Comparison of ENCODE assay signal across 9 mouse cellular contexts in the genomic region with DNA sequence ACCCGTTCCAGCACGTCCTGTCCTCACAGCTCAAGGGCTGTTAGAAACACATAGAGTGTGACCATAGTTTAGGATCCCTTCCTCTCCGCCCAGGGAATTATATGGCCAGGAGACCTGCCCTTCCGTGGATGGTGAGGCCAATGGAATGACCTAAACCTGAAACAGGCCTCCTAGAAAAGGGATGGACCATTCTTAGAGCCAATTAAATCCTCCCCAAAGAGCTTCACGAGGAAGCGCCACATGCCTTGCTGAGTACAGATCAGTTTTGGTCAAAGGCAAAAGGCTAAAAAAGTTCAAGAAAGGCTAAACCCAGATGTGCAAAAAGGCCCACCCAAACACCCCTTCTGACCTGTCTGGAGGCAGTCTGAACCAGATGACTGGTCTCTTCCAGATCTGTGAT. TPM values are rescaled to one million over a fixed set of nuclear protein-coding genes. Genes with fewer than 3 reads are reported as not detected.
DNase-seq lines count a peak whose midpoint lies in the region; ATAC-seq and TF ChIP-seq lines count a peak whose summit lies in the region.
"Had no signal": no experiment of that assay in that cellular context is flagged by ENCODE, and none has a peak within 500 bp of the region (broad histone marks: within the 10 kb centered on the region; RNA-seq: fewer than 3 reads in every experiment).

No protein-coding gene starts in this region.

- ATAC-seq in hindbrain, embryonic 15.5 days (ENCODE audit: low FRiP score, low read depth) = no peak
- ATAC-seq in midbrain, embryonic 13.5 days = no peak

- WGBS in embryonic facial prominence, embryonic 10.5 days = 17% methylated on average over 6 of the region's 6 CpGs
- WGBS in hindbrain, embryonic 15.5 days = 25% methylated on average over 6 of the region's 6 CpGs
- 17% methylated on average over 6 of the region's 6 CpGs for WGBS in midbrain, embryonic 13.5 days
- WGBS in cerebellum, adult 2 months = 43% methylated on average over 6 of the region's 6 CpGs

- DNase-seq in gastrocnemius, postnatal 14 days = peak; percentile 3
- no peak for DNase-seq in gastrocnemius, adult 8-10 months (ENCODE audit: low spot score in 2 of 2)
- no peak for DNase-seq in embryonic facial prominence, embryonic 10.5 days (ENCODE audit: low spot score)
- no peak for DNase-seq in right cerebral cortex, adult 2 months (ENCODE audit: low spot score in 2 of 2)
- DNase-seq in layer of hippocampus, postnatal 10 days (ENCODE audit: low spot score in 2 of 2) = no peak
- no peak for DNase-seq in cerebellum, adult 2 months

- H3K27ac ChIP-seq in embryonic facial prominence, embryonic 10.5 days (replicated peaks) = no peak overlapping the region
- H3K27ac ChIP-seq in hindbrain, embryonic 15.5 days (replicated peaks) = no peak overlapping the region
- H3K27ac ChIP-seq in midbrain, embryonic 13.5 days = no peak overlapping the region
- no peak overlapping the region for H3K27ac ChIP-seq in cerebellum, adult 2 months (ENCODE audit: insufficient read depth, low read length)

- no peaks in the 10 kb centered on the region for H3K9me3 ChIP-seq in embryonic facial prominence, embryonic 10.5 days
- no peaks in the 10 kb centered on the region for H3K9me3 ChIP-seq in hindbrain, embryonic 15.5 days
- no peaks in the 10 kb centered on the region for H3K9me3 ChIP-seq in midbrain, embryonic 13.5 days

- H3K4me1 ChIP-seq in embryonic facial prominence, embryonic 10.5 days = peaks cover 25% of the 10 kb centered on the region
- H3K4me1 ChIP-seq in hindbrain, embryonic 15.5 days (replicated peaks) = peaks cover 23% of the 10 kb centered on the region
- peaks cover 26% of the 10 kb centered on the region for H3K4me1 ChIP-seq in midbrain, embryonic 13.5 days (replicated peaks)
- peaks cover 10% of the 10 kb centered on the region for H3K4me1 ChIP-seq in cerebellum, adult 2 months (ENCODE audit: control insufficient read depth, insufficient read depth, low read length)

- no peak for TF ChIP-seq POLR2A in cerebellum, adult 2 months (IDR thresholded peaks at IDR 0.05; ENCODE audit: borderline replicate concordance, insufficient read depth, low read length)

- H3K36me3 ChIP-seq in embryonic facial prominence, embryonic 10.5 days (replicated peaks) = no peaks in the 10 kb centered on the region
- no peaks in the 10 kb centered on the region for H3K36me3 ChIP-seq in hindbrain, embryonic 15.5 days
- H3K36me3 ChIP-seq in midbrain, embryonic 13.5 days = no peaks in the 10 kb centered on the region

- H3K4me3 ChIP-seq in embryonic facial prominence, embryonic 10.5 days = peak overlapping the region; percentile 69
- peak overlapping the region; percentile 58 for H3K4me3 ChIP-seq in hindbrain, embryonic 15.5 days
- peak overlapping the region; percentile 53 for H3K4me3 ChIP-seq in midbrain, embryonic 13.5 days (replicated peaks)
- H3K4me3 ChIP-seq in cerebellum, adult 2 months (replicated peaks; ENCODE audit: insufficient read depth, low read depth, low read length) = no peak overlapping the region
- H3K4me3 ChIP-seq: myocyte had no signal

- H3K27me3 ChIP-seq in embryonic facial prominence, embryonic 10.5 days (replicated peaks; ENCODE audit: low read depth, poor library complexity, severe bottlenecking) = peaks cover 64% of the 10 kb centered on the region
- peaks cover 44% of the 10 kb centered on the region for H3K27me3 ChIP-seq in hindbrain, embryonic 15.5 days
- H3K27me3 ChIP-seq in midbrain, embryonic 13.5 days = peaks cover 51% of the 10 kb centered on the region
- peaks cover 3% of the 10 kb centered on the region; the same call in 1 of the 2 replicates for H3K27me3 ChIP-seq in cerebellum, adult 2 months (ENCODE audit: control insufficient read depth, insufficient read depth, low read length)

- peak overlapping the region; percentile 99 for H3K4me2 ChIP-seq in hindbrain, embryonic 15.5 days
- H3K4me2 ChIP-seq in midbrain, embryonic 13.5 days (replicated peaks) = peak overlapping the region; percentile 93

- TF ChIP-seq CTCF in cerebellum, adult 2 months (IDR thresholded peaks at IDR 0.05; ENCODE audit: borderline replicate concordance, insufficient read depth, low read depth, low read length) = no peak

- no peak overlapping the region for H3K9ac ChIP-seq in hindbrain, embryonic 15.5 days
- no peak overlapping the region for H3K9ac ChIP-seq in midbrain, embryonic 13.5 days (replicated peaks)

- intact Hi-C loops in gastrocnemius, postnatal 14 days (cut with DNase I; ENCODE audit: low total_unique reads) = no loop called here

RNA-seq across cellular contexts. Expression of a gene that starts 1.9 kb away (rescaled TPM):
- under 1 TPM; 0.44 to 0.88 TPM for total RNA-seq in gastrocnemius, postnatal 14 days (2021)
- under 1 TPM in 2 of 4 experiments, not detected in 2; 0.21 to 0.34 TPM for total RNA-seq in gastrocnemius, adult 8-10 months (2022)
- polyA plus RNA-seq in embryonic facial prominence, embryonic 10.5 days (2016; fragmentation: Nextera tagmentation; extraction: Ambion mirVana) = 0.81 and 1.4 TPM in 2 replicates
- polyA plus RNA-seq in hindbrain, embryonic 15.5 days (2015; fragmentation: Nextera tagmentation; extraction: Ambion mirVana) = 0.34 TPM in 1 of 2 replicates, not detected in the other
- polyA plus RNA-seq in midbrain, embryonic 13.5 days (2015; fragmentation: Nextera tagmentation; extraction: Ambion mirVana) = 0.13 TPM in 1 of 2 replicates, not detected in the other
- total RNA-seq in layer of hippocampus, postnatal 10 days (2021) = 1 to 10 TPM; 5.0 to 6.3 TPM
- 0.06 TPM in 1 of 2 replicates, not detected in the other for polyA plus RNA-seq in cerebellum, adult 2 months (2012; rRNA removed)
- polyA plus RNA-seq: myocyte had no signal
